Mouse (Mus musculus) hematopoietic multipotent progenitor cell, adult 10-12 weeks (in vitro differentiated cells): ENCODE measurements around the gene Pard6b. TPM values are rescaled to one million over a fixed set of nuclear protein-coding genes. Genes with fewer than 3 reads are reported as not detected.

Experiments
- polyA plus RNA-seq: library from polyadenylated mRNA; stranded (reverse); fragments of >175 nt; gene quantifications from 2 replicates; pipeline ENCODE4 v1.2.3, GENCODE M21; 2012; ENCODE audit warnings: low replicate concordance

Gene Pard6b
- 1.5 and 1.7 TPM in 2 replicates for polyA plus RNA-seq

DNA sequence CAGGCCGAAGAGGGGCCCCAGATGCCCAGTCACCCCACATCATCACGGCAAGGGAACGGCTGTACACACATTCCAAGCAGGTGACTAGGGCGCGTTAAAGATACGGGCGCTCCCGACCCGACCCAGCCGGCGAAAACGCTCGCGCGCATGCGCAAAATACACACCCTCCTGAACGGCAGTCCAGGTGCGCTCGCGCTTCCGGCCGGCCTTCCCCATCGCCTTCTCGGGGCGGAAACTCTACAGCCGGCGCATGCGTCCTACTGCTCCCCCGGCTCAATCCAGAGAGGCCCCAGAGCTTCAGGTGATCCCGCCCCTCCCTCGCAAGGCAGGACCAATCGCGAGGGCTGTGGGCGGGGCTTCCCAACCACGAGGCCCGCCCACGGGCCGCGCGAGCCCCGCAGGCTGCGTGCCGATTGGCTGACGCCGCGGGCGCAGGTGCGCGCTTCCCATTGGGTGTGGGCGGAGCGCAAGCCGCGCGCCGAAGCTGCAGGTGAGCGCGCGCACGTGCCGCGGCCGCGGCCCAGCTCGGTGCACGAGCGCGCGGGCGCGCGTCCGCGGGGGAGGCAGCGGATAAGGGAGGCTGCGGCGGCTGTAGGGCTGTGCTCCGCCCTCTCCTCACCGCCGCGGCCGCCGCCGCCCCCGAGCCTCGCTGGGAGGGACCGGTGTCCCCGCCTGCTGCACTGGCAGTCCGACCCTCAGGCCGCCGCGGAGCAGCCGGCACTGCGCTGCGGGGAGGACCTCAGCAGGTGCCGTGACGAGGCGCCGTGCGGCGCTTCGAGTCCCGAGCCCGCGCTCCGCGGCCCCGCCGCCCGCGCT, at the start of gene Pard6b:
TSS of gene Pard6b (plus strand) at position 574 of the 816 bp plus-strand sequence.

Other genes starting within 250 kb of the Pard6b start
- gene Ptpn1, start 148.9 kb upstream of the Pard6b start, polyA plus RNA-seq, result 165 and 225 TPM in 2 replicates
- gene Ripor3, start 70.4 kb upstream of the Pard6b start, polyA plus RNA-seq, result 2.4 and 14.4 TPM in 2 replicates
- gene Adnp, start 126.1 kb downstream of the Pard6b start, polyA plus RNA-seq, result 28.9 and 53.5 TPM in 2 replicates
- not detected in 2 replicates for gene Gm20716, start 149.4 kb downstream of the Pard6b start, polyA plus RNA-seq
- gene Dpm1, start 149.6 kb downstream of the Pard6b start, polyA plus RNA-seq, result 13.5 and 55.7 TPM in 2 replicates
- gene Mocs3, start 149.6 kb downstream of the Pard6b start, polyA plus RNA-seq, result 14.3 and 29.8 TPM in 2 replicates
- 0.04 and 0.12 TPM in 2 replicates for gene Kcng1, start 200.7 kb downstream of the Pard6b start, polyA plus RNA-seq